8 mouse cellular contexts compared by ENCODE assay signal in genomic region chr5:129778996-129779716, GRCm38 (mm10). TPM values are rescaled to one million over a fixed set of nuclear protein-coding genes. Genes with fewer than 3 reads are reported as not detected.
DNase-seq lines count a peak whose midpoint lies in the region; ATAC-seq and TF ChIP-seq lines count a peak whose summit lies in the region.

No protein-coding gene starts in this region.

- peak overlapping the region; percentile 45 for H3K4me3 ChIP-seq in forebrain, embryonic 14.5 days (ENCODE audit: low read depth, low read length)
- H3K4me3 ChIP-seq in liver, postnatal 0 days (ENCODE audit: low read depth, low read length), result peak overlapping the region; percentile 71
- peak overlapping the region; percentile 38 for H3K4me3 ChIP-seq in neural tube, embryonic 14.5 days (ENCODE audit: low read depth, low read length)

- peaks cover 7% of the 10 kb centered on the region; the same call in 1 of the 2 replicates for H3K4me1 ChIP-seq in forebrain, embryonic 14.5 days (ENCODE audit: control insufficient read depth, insufficient read depth, low read length)
- peaks cover 6% of the 10 kb centered on the region for H3K4me1 ChIP-seq in liver, postnatal 0 days (ENCODE audit: insufficient read depth)
- peaks cover 5% of the 10 kb centered on the region; the same call in 1 of the 2 replicates for H3K4me1 ChIP-seq in neural tube, embryonic 14.5 days (ENCODE audit: control insufficient read depth, insufficient read depth, low read length)

- peak overlapping the region; percentile 71 for H3K9ac ChIP-seq in forebrain, embryonic 14.5 days (ENCODE audit: low read length)
- peak overlapping the region; percentile 76 for H3K9ac ChIP-seq in liver, postnatal 0 days (replicated peaks)
- peak overlapping the region; percentile 44 for H3K9ac ChIP-seq in neural tube, embryonic 14.5 days (replicated peaks; ENCODE audit: low read depth, low read length)

- peak overlapping the region; percentile 77 for H3K4me2 ChIP-seq in forebrain, embryonic 14.5 days (ENCODE audit: low read length)
- peak overlapping the region; percentile 96 for H3K4me2 ChIP-seq in liver, postnatal 0 days (ENCODE audit: low read depth, low read length)
- peak overlapping the region; percentile 73 for H3K4me2 ChIP-seq in neural tube, embryonic 14.5 days (ENCODE audit: low read depth, low read length)

- no peak for TF ChIP-seq CTCF in liver, postnatal 0 days (IDR thresholded peaks at IDR 0.05; ENCODE audit: low read depth)

- DNase-seq in ES-CJ7 (ENCODE audit: low read depth, low spot score), result peak; percentile 86
- peak; percentile 71 for DNase-seq in cerebellum, adult 11 months
- DNase-seq in forebrain, embryonic 14.5 days (ENCODE audit: low spot score), result peak; percentile 88
- DNase-seq in heart, postnatal 14 days, result peak; percentile 85 to 86
- DNase-seq in layer of hippocampus, adult 11-12 months (ENCODE audit: low spot score), result peak; percentile 77
- DNase-seq in liver, postnatal 0 days, result peak; percentile 77
- peak; percentile 87 for DNase-seq in testis, postnatal 10 days (ENCODE audit: low spot score)

- no peaks in the 10 kb centered on the region for H3K27me3 ChIP-seq in forebrain, embryonic 14.5 days (replicated peaks; ENCODE audit: control insufficient read depth, insufficient read depth, low read length)
- no peaks in the 10 kb centered on the region for H3K27me3 ChIP-seq in liver, postnatal 0 days (ENCODE audit: insufficient read depth, low read length)
- H3K27me3 ChIP-seq in neural tube, embryonic 14.5 days (ENCODE audit: control insufficient read depth, insufficient read depth, low read length), result no peaks in the 10 kb centered on the region

- TF ChIP-seq EP300 in liver, postnatal 0 days (IDR thresholded peaks at IDR 0.05; ENCODE audit: low read depth), result no peak

- ATAC-seq in forebrain, embryonic 14.5 days, result peak; percentile 96
- peak; percentile 78 for ATAC-seq in liver, postnatal 0 days
- peak; percentile 92 for ATAC-seq in neural tube, embryonic 14.5 days (ENCODE audit: low read depth)

- no peaks in the 10 kb centered on the region for H3K9me3 ChIP-seq in forebrain, embryonic 14.5 days (replicated peaks; ENCODE audit: control insufficient read depth, low read length)
- no peaks in the 10 kb centered on the region for H3K9me3 ChIP-seq in liver, postnatal 0 days (ENCODE audit: low read length)
- no peaks in the 10 kb centered on the region for H3K9me3 ChIP-seq in neural tube, embryonic 14.5 days (ENCODE audit: control insufficient read depth, low read length)

- no peak overlapping the region for H3K27ac ChIP-seq in forebrain, embryonic 14.5 days (ENCODE audit: low read depth, low read length)
- H3K27ac ChIP-seq in liver, postnatal 0 days (ENCODE audit: low read depth), result peak overlapping the region; percentile 45; the same call in 1 of the 2 replicates
- H3K27ac ChIP-seq in neural tube, embryonic 14.5 days (ENCODE audit: low read depth, low read length), result peak overlapping the region; percentile 4; the same call in 1 of the 2 replicates

- no peaks in the 10 kb centered on the region for H3K36me3 ChIP-seq in forebrain, embryonic 14.5 days (ENCODE audit: control insufficient read depth, insufficient read depth, low read length)
- H3K36me3 ChIP-seq in liver, postnatal 0 days (replicated peaks; ENCODE audit: insufficient read depth, low read length), result no peaks in the 10 kb centered on the region
- H3K36me3 ChIP-seq in neural tube, embryonic 14.5 days (ENCODE audit: control insufficient read depth, insufficient read depth, low read length), result no peaks in the 10 kb centered on the region

- intact Hi-C loops in heart, postnatal 14 days (cut with DNase I), result no loop called here

- WGBS in forebrain, embryonic 14.5 days, result 2% methylated on average over 32 of the region's 32 CpGs
- 1% methylated on average over 32 of the region's 32 CpGs for WGBS in liver, postnatal 0 days (ENCODE audit: insufficient replicate concordance)
- WGBS in neural tube, embryonic 14.5 days, result 2% methylated on average over 32 of the region's 32 CpGs

RNA-seq across cellular contexts. Expression of gene Psph, which starts 8.1 kb away (rescaled TPM):
- polyA plus RNA-seq in forebrain, embryonic 14.5 days (2014; fragmentation: Nextera tagmentation; extraction: Ambion mirVana), result 47.2 and 61.2 TPM in 2 replicates
- 10 to 100 TPM; 10.5 TPM for total RNA-seq in heart, postnatal 14 days (2021)
- 18.4 and 20.5 TPM in 2 replicates for polyA plus RNA-seq in liver, postnatal 0 days (2015; fragmentation: Nextera tagmentation; extraction: Ambion mirVana)
- polyA plus RNA-seq in neural tube, embryonic 14.5 days (2014; fragmentation: Nextera tagmentation; extraction: Ambion mirVana), result 33.6 and 35.6 TPM in 2 replicates

RNA-seq across cellular contexts. Expression of gene Nipsnap2, which starts 54.3 kb away (rescaled TPM):
- 78.9 and 79.4 TPM in 2 replicates for polyA plus RNA-seq in forebrain, embryonic 14.5 days (2014; fragmentation: Nextera tagmentation; extraction: Ambion mirVana)
- 100 to 1,000 TPM; 688 to 716 TPM for total RNA-seq in heart, postnatal 14 days (2021)
- polyA plus RNA-seq in liver, postnatal 0 days (2015; fragmentation: Nextera tagmentation; extraction: Ambion mirVana), result 30.5 and 32.2 TPM in 2 replicates
- 95.1 and 95.6 TPM in 2 replicates for polyA plus RNA-seq in neural tube, embryonic 14.5 days (2014; fragmentation: Nextera tagmentation; extraction: Ambion mirVana)
